Mouse (Mus musculus): ENCODE results near the gene Vdac2. TPM values are rescaled to one million over a fixed set of nuclear protein-coding genes. Genes with fewer than 3 reads are reported as not detected.

Vdac2 gene
- polyA plus RNA-seq, 1 experiment = 402 TPM

GRCm38 (mm10) chr14:21792250-21792649 is 32.8 kb upstream of the Vdac2 start:
- peaks cover 4% of the 10 kb centered on the region; the same call in 1 of the 2 replicates for H3K36me3 ChIP-seq (ENCODE audit: control insufficient read depth, insufficient read depth, low read length)
- no peaks in the 10 kb centered on the region for H3K4me1 ChIP-seq (ENCODE audit: control insufficient read depth, insufficient read depth, low read length)
- peak overlapping the region; percentile 35; the same call in 1 of the 2 replicates for H3K4me3 ChIP-seq (ENCODE audit: control insufficient read depth, low read depth, low read length)

DNA sequence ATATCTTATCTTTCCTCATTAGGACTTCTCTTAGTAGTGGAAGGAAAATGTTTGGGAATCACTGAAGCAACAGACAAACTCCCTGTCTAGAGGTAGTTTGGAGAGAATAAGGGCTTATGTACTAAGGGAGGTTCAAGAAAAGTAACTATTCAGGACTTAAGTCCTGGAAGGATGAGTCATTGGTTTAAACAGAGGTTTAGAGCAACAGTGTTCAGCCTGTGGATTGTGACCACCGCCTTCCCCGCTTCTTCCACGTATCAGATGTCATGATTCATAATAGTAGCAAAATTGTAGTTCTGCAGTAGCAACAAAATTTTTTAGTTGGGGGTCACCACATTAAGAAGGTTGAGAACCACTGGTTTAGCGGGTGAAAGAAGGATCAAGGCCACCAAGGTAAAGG is 24.4 kb upstream of the Vdac2 start:
- Histone ChIP-seq H3K36me3 (ENCODE audit: control insufficient read depth, insufficient read depth, low read length) (no peaks in the 10 kb centered on the region), H3K27me3 (ENCODE audit: control insufficient read depth, insufficient read depth, low read length) (no peaks in the 10 kb centered on the region), H3K27ac (ENCODE audit: control insufficient read depth, insufficient read depth, low read depth, low read length) (no peak overlapping the region), H3K4me3 (ENCODE audit: control insufficient read depth, low read depth, low read length) (no peak overlapping the region), H3K4me1 (ENCODE audit: control insufficient read depth, insufficient read depth, low read length) (no peaks in the 10 kb centered on the region)
- no peak for TF ChIP-seq CTCF (IDR thresholded peaks at IDR 0.05; ENCODE audit: control insufficient read depth, insufficient read depth, insufficient replicate concordance, low read depth, low read length)

More at GRCm38 (mm10) chr14:21792250-21792649, 32.8 kb upstream of the Vdac2 start:
- Histone ChIP-seq H3K27me3 (ENCODE audit: control insufficient read depth, insufficient read depth, low read length) (no peaks in the 10 kb centered on the region), H3K27ac (ENCODE audit: control insufficient read depth, insufficient read depth, low read depth, low read length) (no peak overlapping the region)
- TF ChIP-seq CTCF (IDR thresholded peaks at IDR 0.05; ENCODE audit: control insufficient read depth, insufficient read depth, insufficient replicate concordance, low read depth, low read length) (no peak), POLR2A (IDR thresholded peaks at IDR 0.05; ENCODE audit: control insufficient read depth, low read depth, low read length) (no peak)

GRCm38 (mm10) chr14:21801624-21802023 is 23.4 kb upstream of the Vdac2 start:
- Histone ChIP-seq H3K4me1 (ENCODE audit: control insufficient read depth, insufficient read depth, low read length) (no peaks in the 10 kb centered on the region), H3K27ac (ENCODE audit: control insufficient read depth, insufficient read depth, low read depth, low read length) (no peak overlapping the region), H3K4me3 (ENCODE audit: control insufficient read depth, low read depth, low read length) (no peak overlapping the region), H3K36me3 (ENCODE audit: control insufficient read depth, insufficient read depth, low read length) (no peaks in the 10 kb centered on the region), H3K27me3 (ENCODE audit: control insufficient read depth, insufficient read depth, low read length) (no peaks in the 10 kb centered on the region)
- TF ChIP-seq CTCF (IDR thresholded peaks at IDR 0.05; ENCODE audit: control insufficient read depth, insufficient read depth, insufficient replicate concordance, low read depth, low read length) = no peak
- no peak for TF ChIP-seq POLR2A (IDR thresholded peaks at IDR 0.05; ENCODE audit: control insufficient read depth, low read depth, low read length)

GRCm38 (mm10) chr14:21802543-21803206 is 22.4 kb upstream of the Vdac2 start:
- no peaks in the 10 kb centered on the region for H3K36me3 ChIP-seq (ENCODE audit: control insufficient read depth, insufficient read depth, low read length)
- TF ChIP-seq CTCF (IDR thresholded peaks at IDR 0.05; ENCODE audit: control insufficient read depth, insufficient read depth, insufficient replicate concordance, low read depth, low read length) (no peak), POLR2A (IDR thresholded peaks at IDR 0.05; ENCODE audit: control insufficient read depth, low read depth, low read length) (no peak)
- no peaks in the 10 kb centered on the region for H3K27me3 ChIP-seq (ENCODE audit: control insufficient read depth, insufficient read depth, low read length)
- H3K4me3 ChIP-seq (ENCODE audit: control insufficient read depth, low read depth, low read length) = no peak overlapping the region
- no peaks in the 10 kb centered on the region for H3K4me1 ChIP-seq (ENCODE audit: control insufficient read depth, insufficient read depth, low read length)
- H3K27ac ChIP-seq (ENCODE audit: control insufficient read depth, insufficient read depth, low read depth, low read length) = no peak overlapping the region

- Histone ChIP-seq H3K27ac (ENCODE audit: control insufficient read depth, insufficient read depth, low read depth, low read length) (no peak overlapping the region), H3K36me3 (ENCODE audit: control insufficient read depth, insufficient read depth, low read length) (no peaks in the 10 kb centered on the region), H3K4me1 (ENCODE audit: control insufficient read depth, insufficient read depth, low read length) (no peaks in the 10 kb centered on the region), H3K27me3 (ENCODE audit: control insufficient read depth, insufficient read depth, low read length) (no peaks in the 10 kb centered on the region), H3K4me3 (ENCODE audit: control insufficient read depth, low read depth, low read length) (no peak overlapping the region)
- TF ChIP-seq POLR2A (IDR thresholded peaks at IDR 0.05; ENCODE audit: control insufficient read depth, low read depth, low read length) = no peak
- no peak for TF ChIP-seq CTCF (IDR thresholded peaks at IDR 0.05; ENCODE audit: control insufficient read depth, insufficient read depth, insufficient replicate concordance, low read depth, low read length)
These were observed 18.8 kb upstream of the Vdac2 start for GRCm38 (mm10) chr14:21806203-21806602.

- Histone ChIP-seq H3K4me1 (ENCODE audit: control insufficient read depth, insufficient read depth, low read length) (no peaks in the 10 kb centered on the region), H3K36me3 (ENCODE audit: control insufficient read depth, insufficient read depth, low read length) (no peaks in the 10 kb centered on the region), H3K27ac (ENCODE audit: control insufficient read depth, insufficient read depth, low read depth, low read length) (no peak overlapping the region), H3K27me3 (ENCODE audit: control insufficient read depth, insufficient read depth, low read length) (no peaks in the 10 kb centered on the region), H3K4me3 (ENCODE audit: control insufficient read depth, low read depth, low read length) (no peak overlapping the region)
- TF ChIP-seq CTCF (IDR thresholded peaks at IDR 0.05; ENCODE audit: control insufficient read depth, insufficient read depth, insufficient replicate concordance, low read depth, low read length) (no peak), POLR2A (IDR thresholded peaks at IDR 0.05; ENCODE audit: control insufficient read depth, low read depth, low read length) (no peak)
These were observed 18.3 kb upstream of the Vdac2 start for GRCm38 (mm10) chr14:21806631-21807160.

GRCm38 (mm10) chr14:21808208-21808922 is 16.7 kb upstream of the Vdac2 start:
- no peak for TF ChIP-seq POLR2A (IDR thresholded peaks at IDR 0.05; ENCODE audit: control insufficient read depth, low read depth, low read length)
- TF ChIP-seq CTCF (IDR thresholded peaks at IDR 0.05; ENCODE audit: control insufficient read depth, insufficient read depth, insufficient replicate concordance, low read depth, low read length) = no peak

More at GRCm38 (mm10) chr14:21808208-21808922, 16.7 kb upstream of the Vdac2 start:
- Histone ChIP-seq H3K27me3 (ENCODE audit: control insufficient read depth, insufficient read depth, low read length) (no peaks in the 10 kb centered on the region), H3K4me3 (ENCODE audit: control insufficient read depth, low read depth, low read length) (no peak overlapping the region), H3K4me1 (ENCODE audit: control insufficient read depth, insufficient read depth, low read length) (no peaks in the 10 kb centered on the region), H3K36me3 (ENCODE audit: control insufficient read depth, insufficient read depth, low read length) (no peaks in the 10 kb centered on the region), H3K27ac (ENCODE audit: control insufficient read depth, insufficient read depth, low read depth, low read length) (no peak overlapping the region)
